Mouse (Mus musculus): ENCODE results near the gene Ptprn2. TPM values are rescaled to one million over a fixed set of nuclear protein-coding genes. Genes with fewer than 3 reads are reported as not detected.

Gene Ptprn2
- polyA plus RNA-seq, 1 experiment from 2014 or later: 0.14 TPM

GRCm38 (mm10) chr12:116467030-116467429 is 18.5 kb upstream of the Ptprn2 start:
- no peaks in the 10 kb centered on the region for H3K4me1 ChIP-seq (ENCODE audit: insufficient read depth)
- no peak for TF ChIP-seq CTCF (IDR thresholded peaks at IDR 0.05; ENCODE audit: low read depth)
- TF ChIP-seq EP300 (IDR thresholded peaks at IDR 0.05; ENCODE audit: low read depth): no peak
- ATAC-seq (no peak), DNase-seq (no peak)
- 71% methylated on average over 5 of the region's 5 CpGs for WGBS (ENCODE audit: insufficient replicate concordance)
- no peak overlapping the region for H3K4me3 ChIP-seq (ENCODE audit: low read depth, low read length)
- no peak overlapping the region for H3K9ac ChIP-seq (replicated peaks)
- no peaks in the 10 kb centered on the region for H3K27me3 ChIP-seq (ENCODE audit: insufficient read depth, low read length)
- H3K36me3 ChIP-seq (replicated peaks; ENCODE audit: insufficient read depth, low read length): 0 out of 2 replicates have a peak, but pooled peaks cover 3% of the 10 kb centered on the region
- H3K27ac ChIP-seq (ENCODE audit: low read depth): no peak overlapping the region
- no peak overlapping the region for H3K4me2 ChIP-seq (ENCODE audit: low read depth, low read length)
- no peaks in the 10 kb centered on the region for H3K9me3 ChIP-seq (ENCODE audit: low read length)

GRCm38 (mm10) chr12:116468348-116468747 is 17.2 kb upstream of the Ptprn2 start:
- no peak for ATAC-seq

GRCm38 (mm10) chr12:116469096-116469495 is 16.4 kb upstream of the Ptprn2 start:
- Histone ChIP-seq H3K27ac (ENCODE audit: low read depth) (no peak overlapping the region), H3K27me3 (ENCODE audit: insufficient read depth, low read length) (no peaks in the 10 kb centered on the region), H3K4me3 (ENCODE audit: low read depth, low read length) (no peak overlapping the region), H3K9me3 (ENCODE audit: low read length) (no peaks in the 10 kb centered on the region), H3K36me3 (replicated peaks; ENCODE audit: insufficient read depth, low read length) (0 out of 2 replicates have a peak, but pooled peaks cover 3% of the 10 kb centered on the region), H3K4me1 (ENCODE audit: insufficient read depth) (no peaks in the 10 kb centered on the region), H3K9ac (replicated peaks) (no peak overlapping the region), H3K4me2 (ENCODE audit: low read depth, low read length) (no peak overlapping the region)
- ATAC-seq: no peak
- 86% methylated on average over 3 of the region's 3 CpGs for WGBS (ENCODE audit: insufficient replicate concordance)
- TF ChIP-seq EP300 (IDR thresholded peaks at IDR 0.05; ENCODE audit: low read depth): no peak
- TF ChIP-seq CTCF (IDR thresholded peaks at IDR 0.05; ENCODE audit: low read depth): no peak
- DNase-seq: no peak

More at GRCm38 (mm10) chr12:116468348-116468747, 17.2 kb upstream of the Ptprn2 start:
- no peak overlapping the region for H3K9ac ChIP-seq (replicated peaks)
- WGBS (ENCODE audit: insufficient replicate concordance): 83% methylated on average over 1 of the region's 1 CpGs
- no peak overlapping the region for H3K4me2 ChIP-seq (ENCODE audit: low read depth, low read length)
- no peak for DNase-seq
- H3K4me3 ChIP-seq (ENCODE audit: low read depth, low read length): no peak overlapping the region
- H3K9me3 ChIP-seq (ENCODE audit: low read length): no peaks in the 10 kb centered on the region
- 0 out of 2 replicates have a peak, but pooled peaks cover 3% of the 10 kb centered on the region for H3K36me3 ChIP-seq (replicated peaks; ENCODE audit: insufficient read depth, low read length)
- no peak overlapping the region for H3K27ac ChIP-seq (ENCODE audit: low read depth)
- TF ChIP-seq CTCF (IDR thresholded peaks at IDR 0.05; ENCODE audit: low read depth) (no peak), EP300 (IDR thresholded peaks at IDR 0.05; ENCODE audit: low read depth) (no peak)
- H3K4me1 ChIP-seq (ENCODE audit: insufficient read depth): no peaks in the 10 kb centered on the region
- no peaks in the 10 kb centered on the region for H3K27me3 ChIP-seq (ENCODE audit: insufficient read depth, low read length)

- H3K27me3 ChIP-seq (ENCODE audit: insufficient read depth, low read length): no peaks in the 10 kb centered on the region
- no peak overlapping the region for H3K4me3 ChIP-seq (ENCODE audit: low read depth, low read length)
- H3K27ac ChIP-seq (ENCODE audit: low read depth): no peak overlapping the region
- DNase-seq (no peak), ATAC-seq (no peak)
- no peaks in the 10 kb centered on the region for H3K4me1 ChIP-seq (ENCODE audit: insufficient read depth)
- H3K4me2 ChIP-seq (ENCODE audit: low read depth, low read length): no peak overlapping the region
- H3K9ac ChIP-seq (replicated peaks): no peak overlapping the region
- no peaks in the 10 kb centered on the region for H3K36me3 ChIP-seq (replicated peaks; ENCODE audit: insufficient read depth, low read length)
- no peaks in the 10 kb centered on the region for H3K9me3 ChIP-seq (ENCODE audit: low read length)
- TF ChIP-seq CTCF (IDR thresholded peaks at IDR 0.05; ENCODE audit: low read depth): no peak
- no peak for TF ChIP-seq EP300 (IDR thresholded peaks at IDR 0.05; ENCODE audit: low read depth)
- WGBS (ENCODE audit: insufficient replicate concordance): 59% methylated on average over 2 of the region's 2 CpGs
Measured at GRCm38 (mm10) chr12:116473264-116473663, 12.3 kb upstream of the Ptprn2 start.

- Histone ChIP-seq H3K4me3 (ENCODE audit: low read depth, low read length) (no peak overlapping the region), H3K27me3 (ENCODE audit: insufficient read depth, low read length) (no peaks in the 10 kb centered on the region), H3K4me1 (ENCODE audit: insufficient read depth) (no peaks in the 10 kb centered on the region), H3K9ac (replicated peaks) (no peak overlapping the region), H3K4me2 (ENCODE audit: low read depth, low read length) (no peak overlapping the region), H3K36me3 (replicated peaks; ENCODE audit: insufficient read depth, low read length) (no peaks in the 10 kb centered on the region), H3K9me3 (ENCODE audit: low read length) (no peaks in the 10 kb centered on the region), H3K27ac (ENCODE audit: low read depth) (no peak overlapping the region)
- TF ChIP-seq CTCF (IDR thresholded peaks at IDR 0.05; ENCODE audit: low read depth) (no peak), EP300 (IDR thresholded peaks at IDR 0.05; ENCODE audit: low read depth) (no peak)
- no peak for ATAC-seq
- no peak for DNase-seq
Measured at GRCm38 (mm10) chr12:116473761-116474160, 11.8 kb upstream of the Ptprn2 start.

GRCm38 (mm10) chr12:116474676-116475075 is 10.8 kb upstream of the Ptprn2 start:
- no peak for TF ChIP-seq EP300 (IDR thresholded peaks at IDR 0.05; ENCODE audit: low read depth)
- no peak for TF ChIP-seq CTCF (IDR thresholded peaks at IDR 0.05; ENCODE audit: low read depth)

GRCm38 (mm10) chr12:116478771-116479170 is 6.7 kb upstream of the Ptprn2 start:
- Histone ChIP-seq H3K4me3 (ENCODE audit: low read depth, low read length) (no peak overlapping the region), H3K36me3 (replicated peaks; ENCODE audit: insufficient read depth, low read length) (no peaks in the 10 kb centered on the region), H3K27ac (ENCODE audit: low read depth) (no peak overlapping the region), H3K4me1 (ENCODE audit: insufficient read depth) (0 out of 2 replicates have a peak, but pooled peaks cover 2% of the 10 kb centered on the region), H3K4me2 (ENCODE audit: low read depth, low read length) (no peak overlapping the region), H3K9me3 (ENCODE audit: low read length) (no peaks in the 10 kb centered on the region), H3K9ac (replicated peaks) (no peak overlapping the region), H3K27me3 (ENCODE audit: insufficient read depth, low read length) (0 out of 2 replicates have a peak, but pooled peaks cover 4% of the 10 kb centered on the region)
- ATAC-seq (no peak), DNase-seq (no peak)
- 44% methylated on average over 1 of the region's 1 CpGs for WGBS (ENCODE audit: insufficient replicate concordance)
- TF ChIP-seq EP300 (IDR thresholded peaks at IDR 0.05; ENCODE audit: low read depth) (no peak), CTCF (IDR thresholded peaks at IDR 0.05; ENCODE audit: low read depth) (no peak)

More at GRCm38 (mm10) chr12:116474676-116475075, 10.8 kb upstream of the Ptprn2 start:
- no peaks in the 10 kb centered on the region for H3K27me3 ChIP-seq (ENCODE audit: insufficient read depth, low read length)
- H3K4me3 ChIP-seq (ENCODE audit: low read depth, low read length): no peak overlapping the region
- H3K9ac ChIP-seq (replicated peaks): no peak overlapping the region
- no peaks in the 10 kb centered on the region for H3K9me3 ChIP-seq (ENCODE audit: low read length)
- 57% methylated on average over 3 of the region's 3 CpGs for WGBS (ENCODE audit: insufficient replicate concordance)
- H3K4me2 ChIP-seq (ENCODE audit: low read depth, low read length): no peak overlapping the region
- H3K27ac ChIP-seq (ENCODE audit: low read depth): no peak overlapping the region
- no peaks in the 10 kb centered on the region for H3K4me1 ChIP-seq (ENCODE audit: insufficient read depth)
- no peak for DNase-seq
- H3K36me3 ChIP-seq (replicated peaks; ENCODE audit: insufficient read depth, low read length): no peaks in the 10 kb centered on the region
- ATAC-seq: no peak

Measured in liver, postnatal 0 days (tissue).